Mouse (Mus musculus) adrenal gland, adult 2 months (tissue): Measurements from ENCODE around the gene Bhmt. TPM values are rescaled to one million over a fixed set of nuclear protein-coding genes. Genes with fewer than 3 reads are reported as not detected.
"Not testable (repeated sequence)": the region's sequence is repeated elsewhere in the genome, so short reads cannot be mapped to it uniquely, and the experiment has no call there.

Experiments used
- DNase-seq: peaks from one replicate; pipeline ENCODE4 v3.0.0; 2021
- polyA plus RNA-seq: library from polyadenylated mRNA; depleted of rRNA; stranded (reverse); fragments of >200 nt; gene quantifications from 2 replicates; pipeline ENCODE4 v1.2.3, GENCODE M21; 2012; rRNA removed
- total RNA-seq, 2 experiments: library from RNA; stranded (reverse); gene quantifications; 2 replicates each; pipeline ENCODE4 v1.2.3; 2021

Gene Bhmt
- total and polyA plus RNA-seq, 3 experiments = 0.92 to 11.8 (median 0.97) TPM

GRCm38 (mm10) chr13:93608476-93608875 is 29.3 kb downstream of the Bhmt start:
- DNase-seq = no peak

GRCm38 (mm10) chr13:93607701-93608100 is 30.1 kb downstream of the Bhmt start:
- no peak for DNase-seq

GRCm38 (mm10) chr13:93606868-93607578 is 30.7 kb downstream of the Bhmt start:
- DNase-seq = peak; percentile 48

GRCm38 (mm10) chr13:93604698-93605097 is 33.1 kb downstream of the Bhmt start:
- no peak for DNase-seq

GRCm38 (mm10) chr13:93601527-93601926 is 36.2 kb downstream of the Bhmt start:
- no peak for DNase-seq

GRCm38 (mm10) chr13:93593040-93593699 is 44.6 kb downstream of the Bhmt start:
- DNase-seq = no peak

- DNase-seq = not testable (repeated sequence)
These were observed 55.2 kb downstream of the Bhmt start for GRCm38 (mm10) chr13:93582526-93582925.

GRCm38 (mm10) chr13:93580431-93580830 is 57.3 kb downstream of the Bhmt start:
- DNase-seq = no peak

- no peak for DNase-seq
These were observed 68.1 kb downstream of the Bhmt start for GRCm38 (mm10) chr13:93569676-93570075.

Other genes with a start within 250 kb of the Bhmt start
- 10 to 100 TPM; 42.7 to 48.6 TPM for gene Jmy, start 138.2 kb downstream of the Bhmt start, total RNA-seq
- 24.9 and 30.3 TPM in 2 replicates for gene Jmy, start 138.2 kb downstream of the Bhmt start, polyA plus RNA-seq
- under 1 TPM; 0.17 to 0.66 TPM for gene Bhmt2, start 36.3 kb upstream of the Bhmt start, total RNA-seq
- gene Bhmt2, start 36.3 kb upstream of the Bhmt start, polyA plus RNA-seq = 0.08 TPM in 1 of 2 replicates, not detected in the other
- gene Dmgdh, start 36.5 kb upstream of the Bhmt start, total RNA-seq = under 1 TPM in 1 of 2 experiments, not detected in 1; 0.89 TPM
- 0.17 TPM in 1 of 2 replicates, not detected in the other for gene Dmgdh, start 36.5 kb upstream of the Bhmt start, polyA plus RNA-seq
- 10 to 100 TPM; 37.4 to 46.8 TPM for gene Arsb, start 133.7 kb upstream of the Bhmt start, total RNA-seq
- 45.4 and 57.5 TPM in 2 replicates for gene Arsb, start 133.7 kb upstream of the Bhmt start, polyA plus RNA-seq